Mouse (Mus musculus) layer of hippocampus, adult 9-10 months (tissue): Measurements from ENCODE around the gene Lce1a2.
"Not testable (repeated sequence)": the region's sequence is repeated elsewhere in the genome, so short reads cannot be mapped to it uniquely, and the experiment has no call there.

Experiments
- DNase-seq: peaks from one replicate; pipeline ENCODE4 v3.0.0; 2022; ENCODE audit warnings: low spot score

Lce1a2 gene

DNA sequence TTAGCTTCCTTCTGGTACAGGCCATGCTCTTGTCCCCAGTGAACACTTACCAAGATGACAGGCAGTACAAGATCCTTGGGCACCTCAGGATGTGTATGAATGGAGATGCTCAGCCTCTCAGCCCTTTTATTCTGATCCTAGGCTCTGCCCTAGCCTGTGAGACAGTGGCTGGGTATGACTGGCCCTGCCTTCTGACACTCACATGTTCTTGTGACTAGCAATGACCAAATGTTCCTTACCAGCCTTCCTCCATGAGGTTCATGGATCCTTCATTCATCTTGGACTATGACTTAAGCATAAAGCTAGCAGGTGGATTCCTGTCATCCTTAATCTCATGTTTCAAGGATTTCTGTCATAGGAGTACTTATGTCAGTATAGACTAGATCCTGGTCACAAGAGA, at the start of gene Lce1a2:
Lce1a2 (minus strand) TSS at position 101 of the 400 bp plus-strand sequence.
- DNase-seq: no peak

DNA sequence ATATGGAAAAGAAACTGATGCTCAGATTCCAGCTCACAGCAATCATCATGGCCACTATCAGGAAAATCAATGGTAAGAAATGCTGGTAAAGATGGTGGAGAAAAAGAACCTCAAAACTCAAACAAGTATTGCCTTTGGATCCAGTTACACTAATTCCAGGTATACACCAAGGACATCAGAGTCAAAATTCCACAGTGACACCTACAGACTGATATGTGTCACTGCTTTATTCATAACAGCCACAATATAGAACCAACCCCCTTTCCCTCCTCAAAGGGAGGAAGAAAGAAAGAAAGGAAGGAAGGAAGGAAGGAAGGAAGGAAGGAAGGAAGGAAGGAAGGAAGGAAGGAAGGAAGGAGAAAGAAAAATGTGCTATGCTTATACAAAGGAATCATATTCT, 45.0 kb upstream of the Lce1a2 start:
- DNase-seq: no peak

DNA sequence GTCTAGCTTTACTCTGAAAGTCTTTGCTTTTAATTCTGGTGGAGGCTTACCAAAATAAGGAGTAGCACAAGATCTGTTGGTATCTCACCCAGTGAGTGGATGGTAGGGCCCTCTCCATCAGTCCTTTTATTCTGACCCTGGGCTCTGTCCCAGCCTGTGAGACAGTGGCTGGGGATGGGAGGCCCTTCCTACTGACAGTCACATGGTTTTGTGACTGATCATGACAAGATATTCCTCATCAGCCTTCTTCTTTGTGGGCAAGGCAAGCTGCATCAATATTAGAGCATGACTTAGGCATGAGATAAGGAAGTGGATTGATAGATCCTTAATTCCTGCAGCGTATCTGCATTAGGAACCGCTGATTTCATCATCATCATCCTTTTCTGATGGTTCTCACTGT, 38.9 kb upstream of the Lce1a2 start, which contains the start of gene Lce1e:
Lce1e (minus strand) TSS at position 101 of the 400 bp plus-strand sequence.
- no peak for DNase-seq

DNA sequence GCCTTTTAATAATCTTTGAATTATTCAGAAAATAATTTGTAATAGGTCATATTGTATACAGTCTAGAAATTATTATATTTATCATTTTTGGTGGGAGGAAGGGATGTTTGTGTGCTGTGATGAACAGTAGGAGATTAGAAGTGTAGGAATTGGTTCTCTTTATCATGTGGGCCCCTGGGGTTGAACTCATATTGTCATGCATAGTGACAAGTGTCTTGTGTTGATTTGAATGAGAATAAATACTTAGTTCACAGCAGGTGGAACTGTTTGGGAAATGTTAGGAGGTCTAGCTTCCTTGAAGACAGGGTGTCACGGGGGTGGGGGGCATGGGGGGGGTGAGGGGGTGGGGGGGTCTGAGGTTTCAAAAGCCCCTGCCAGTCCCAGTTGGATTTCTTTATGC, 24.5 kb upstream of the Lce1a2 start:
- no peak for DNase-seq

DNA sequence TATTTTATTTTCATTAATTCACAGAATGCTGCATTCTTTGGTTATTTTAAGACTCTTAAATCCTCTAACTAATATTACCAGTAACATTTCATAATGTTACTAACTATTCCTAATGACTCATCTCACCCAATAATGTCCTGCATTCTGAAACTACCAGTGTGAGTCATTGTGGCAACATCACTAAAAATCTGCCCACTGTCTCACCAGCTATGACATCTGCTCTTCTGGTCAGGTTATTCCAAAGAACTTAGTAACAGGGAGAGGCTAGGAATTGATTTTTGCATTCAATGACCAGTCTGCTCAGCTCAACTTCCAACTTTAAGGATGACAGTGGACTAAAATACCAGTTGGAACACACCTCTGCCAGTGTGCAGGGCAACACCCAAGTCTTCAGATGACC, 21.6 kb upstream of the Lce1a2 start:
- no peak for DNase-seq

DNA sequence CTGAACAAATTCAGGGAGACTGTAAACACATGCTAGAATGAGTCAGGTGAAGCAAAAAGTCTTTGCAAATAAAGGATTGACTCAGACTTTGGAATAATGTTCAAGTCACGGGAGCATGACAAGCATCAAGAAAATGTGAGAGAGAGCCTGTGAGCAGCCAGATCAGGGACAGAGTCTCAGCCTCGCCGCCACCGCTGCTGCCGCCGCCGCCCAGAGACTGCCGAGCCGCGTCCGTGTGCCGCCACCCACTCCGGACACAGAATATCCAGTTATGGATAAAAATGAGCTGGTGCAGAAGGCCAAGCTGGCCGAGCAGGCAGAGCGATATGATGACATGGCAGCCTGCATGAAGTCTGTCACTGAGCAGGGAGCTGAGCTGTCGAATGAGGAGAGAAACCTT, 19.0 kb upstream of the Lce1a2 start:
- DNase-seq: not testable (repeated sequence)

DNA sequence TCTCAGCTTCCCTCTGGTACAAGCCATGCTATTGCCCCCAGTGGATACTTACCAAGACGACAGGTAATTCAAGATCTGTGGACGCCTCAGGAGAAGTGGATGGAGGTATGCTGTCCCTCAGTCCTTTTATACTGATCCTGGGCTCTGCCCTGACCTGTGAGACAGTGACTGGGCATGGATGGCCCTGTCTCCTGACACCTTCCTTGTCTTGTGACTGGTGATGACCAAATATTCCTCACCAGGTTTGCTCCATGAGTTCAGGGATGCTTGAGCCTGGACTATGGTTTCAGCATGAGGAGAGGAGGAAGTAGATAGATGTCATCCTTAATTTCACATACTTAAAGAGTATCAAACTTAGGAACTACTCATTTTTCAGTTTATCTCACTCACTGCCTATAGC, 17.0 kb upstream of the Lce1a2 start, which contains the start of gene Lce1d:
Lce1d (minus strand) TSS at position 101 of the 400 bp plus-strand sequence.
- DNase-seq: no peak

DNA sequence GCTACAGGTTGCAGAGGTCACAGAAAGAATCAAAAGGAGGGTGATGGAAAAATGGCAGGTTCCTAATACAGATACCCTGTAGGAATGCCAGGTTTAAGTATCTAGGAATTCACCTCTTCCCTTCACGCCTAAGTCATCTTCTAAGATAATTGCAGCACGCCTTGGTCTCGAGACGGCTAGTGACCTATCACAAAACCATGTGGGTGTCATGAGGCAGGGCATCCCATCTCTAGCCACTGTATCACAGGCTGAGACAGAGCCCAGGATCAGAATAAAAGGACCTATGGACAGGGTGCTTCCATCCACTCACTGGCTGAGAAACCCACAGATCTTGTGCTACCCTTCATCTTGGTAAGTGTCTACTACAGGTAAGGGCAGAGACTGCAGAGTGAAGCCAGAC, 8.8 kb upstream of the Lce1a2 start, which contains the start of gene Lce1c:
Lce1c (plus strand) TSS at position 301 of the 400 bp plus-strand sequence.
- no peak for DNase-seq

DNA sequence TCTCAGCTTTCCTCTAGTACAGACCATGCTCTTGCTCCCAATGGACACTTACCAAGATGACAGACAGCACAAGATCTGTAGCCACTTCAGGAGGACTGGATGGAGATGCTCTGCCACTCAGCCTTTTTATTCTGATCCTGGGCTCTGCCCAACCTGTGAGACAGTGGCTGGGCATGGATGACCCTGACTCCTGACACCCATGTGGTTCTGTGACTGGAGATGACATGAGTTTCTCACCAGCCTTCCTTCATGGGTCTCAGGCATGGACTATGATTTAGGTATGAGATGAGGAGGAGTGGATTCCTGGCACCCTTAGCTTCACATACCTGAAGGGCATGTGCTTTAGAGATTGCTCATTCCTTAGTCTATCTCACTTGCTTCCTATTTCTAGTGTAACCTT, 13.3 kb downstream of the Lce1a2 start, which contains the start of gene Lce1b:
Lce1b (minus strand) TSS at position 101 of the 400 bp plus-strand sequence.
- DNase-seq: no peak

DNA sequence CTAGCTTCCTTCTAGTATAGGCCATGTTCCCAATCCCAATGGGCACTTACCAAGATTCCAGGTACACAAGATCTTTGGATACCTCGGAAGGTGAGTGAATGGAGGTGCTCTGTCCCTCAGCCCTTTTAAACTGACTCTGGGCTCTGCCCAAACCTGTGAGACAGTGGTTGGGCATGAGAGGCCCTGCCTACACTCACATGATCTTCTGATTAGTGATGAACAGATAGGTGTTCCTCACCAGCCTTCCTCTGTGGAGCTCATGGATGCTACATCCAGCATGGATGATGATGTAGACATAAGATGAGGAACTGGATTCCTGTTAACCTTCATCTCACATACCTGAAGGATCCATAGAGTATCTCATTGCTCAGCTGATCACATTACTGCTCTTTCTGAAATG, 21.9 kb downstream of the Lce1a2 start, which contains the start of gene Lce1a1:
Lce1a1 (minus strand) TSS at position 101 of the 400 bp plus-strand sequence.
- DNase-seq: no peak

DNA sequence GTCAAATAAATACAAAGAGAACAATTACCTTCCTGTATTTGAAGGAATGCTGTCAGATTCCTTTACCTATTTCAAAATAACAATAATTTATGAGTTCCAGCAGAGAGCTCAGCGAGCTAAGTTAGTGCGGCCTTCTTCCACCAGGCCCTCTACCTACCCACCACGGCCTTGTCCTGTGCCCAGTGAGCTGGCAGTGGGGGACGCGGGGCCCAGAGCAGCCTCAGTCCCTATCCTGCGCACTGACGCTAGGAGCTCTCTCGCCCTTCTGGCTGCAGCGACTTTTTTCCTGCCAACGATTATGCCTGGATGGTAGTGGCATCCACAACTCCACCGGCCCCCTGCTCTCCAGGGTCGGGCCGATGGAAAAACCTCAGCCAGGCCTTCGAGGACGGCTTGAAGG, 30.3 kb downstream of the Lce1a2 start:
- no peak for DNase-seq

DNA sequence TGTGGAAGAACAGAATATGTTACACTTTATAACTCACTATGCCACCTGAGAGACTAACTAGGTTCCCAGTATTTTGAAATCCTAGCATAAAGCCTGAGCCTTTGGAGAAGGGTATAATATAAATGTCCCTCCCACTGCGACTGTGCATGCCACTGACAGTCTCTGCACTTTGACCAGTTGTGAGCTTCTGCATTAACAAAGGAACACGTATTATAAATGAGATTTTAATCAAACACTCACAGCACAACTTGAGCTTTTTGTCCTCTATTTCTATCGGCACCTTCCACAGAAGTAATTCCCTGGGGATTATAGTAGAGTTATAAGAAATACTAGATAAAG, 31.5 kb downstream of the Lce1a2 start:
- DNase-seq: no peak

DNA sequence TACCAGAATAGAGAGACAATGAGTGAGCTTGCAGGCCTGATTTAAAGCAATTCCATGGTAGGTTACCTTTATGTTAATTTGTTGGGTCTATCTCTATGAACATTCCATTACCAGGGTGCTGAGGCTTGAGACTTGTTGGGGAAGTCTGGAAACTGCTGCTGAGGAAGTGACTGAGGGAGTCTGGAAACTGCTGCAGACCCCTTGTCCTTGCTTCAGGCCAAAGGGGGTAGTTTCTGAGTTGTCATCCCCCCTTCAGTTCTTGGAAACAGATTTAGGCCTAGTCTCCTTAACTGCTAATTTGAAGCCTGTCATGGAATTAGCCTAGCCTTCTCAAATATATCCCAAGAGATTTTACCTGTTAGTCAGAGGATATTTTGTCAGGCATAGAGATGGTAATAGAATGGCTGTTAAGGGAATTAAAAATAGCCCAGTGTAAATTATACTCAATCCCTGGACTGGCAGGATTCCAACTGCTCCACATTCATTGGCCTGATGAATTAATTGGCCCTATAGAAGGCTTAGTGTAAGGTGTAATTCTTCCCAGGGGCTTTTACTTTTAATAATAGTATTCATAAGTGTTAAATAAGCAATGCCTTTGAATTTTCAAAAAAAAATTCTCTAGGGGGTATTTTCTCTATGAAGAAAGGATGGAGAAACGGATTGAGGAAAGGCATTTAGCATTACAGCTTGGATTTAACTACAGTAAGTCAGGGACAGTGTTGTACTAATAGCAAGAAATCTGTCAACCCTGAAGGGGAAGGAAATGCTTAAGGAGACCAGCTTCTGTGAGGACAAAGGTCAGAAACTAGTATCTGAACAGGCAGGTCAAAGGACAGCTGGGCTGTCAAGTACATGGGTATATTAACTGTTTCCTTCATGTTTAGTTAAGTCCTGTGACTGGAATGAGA, 32.1 kb downstream of the Lce1a2 start:
- DNase-seq: no peak

DNA sequence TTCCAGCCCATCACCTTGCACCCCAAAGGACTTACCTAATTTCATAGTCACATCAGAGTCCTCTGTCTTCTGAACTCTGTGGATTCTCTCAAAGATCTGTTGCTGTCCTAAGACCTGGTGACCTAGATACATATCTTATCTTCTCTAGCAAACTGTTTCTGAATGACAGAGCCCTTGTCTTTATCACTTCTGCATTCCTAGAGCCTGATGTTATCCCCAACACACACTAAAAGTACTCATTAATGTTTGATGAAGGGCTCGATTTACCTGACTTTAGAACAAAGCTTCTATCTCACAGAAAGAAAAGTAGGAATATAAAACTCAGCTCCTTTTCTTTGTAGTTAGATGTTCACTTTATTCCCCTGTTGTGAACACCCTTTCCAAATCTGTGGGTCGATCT, 48.6 kb downstream of the Lce1a2 start, which contains the start of gene Lce6a:
Lce6a (minus strand) TSS at position 101 of the 400 bp plus-strand sequence.
- no peak for DNase-seq
